Mouse (Mus musculus) spleen, adult 12 weeks (tissue): ENCODE data around the gene Olfr782.
"Not testable (repeated sequence)": the region's sequence is repeated elsewhere in the genome, so short reads cannot be mapped to it uniquely, and the experiment has no call there.

Source experiments
- DNase-seq: peaks from one replicate; pipeline ENCODE4 v3.0.0; 2022; ENCODE audit warnings: low spot score

Gene Olfr782

DNA sequence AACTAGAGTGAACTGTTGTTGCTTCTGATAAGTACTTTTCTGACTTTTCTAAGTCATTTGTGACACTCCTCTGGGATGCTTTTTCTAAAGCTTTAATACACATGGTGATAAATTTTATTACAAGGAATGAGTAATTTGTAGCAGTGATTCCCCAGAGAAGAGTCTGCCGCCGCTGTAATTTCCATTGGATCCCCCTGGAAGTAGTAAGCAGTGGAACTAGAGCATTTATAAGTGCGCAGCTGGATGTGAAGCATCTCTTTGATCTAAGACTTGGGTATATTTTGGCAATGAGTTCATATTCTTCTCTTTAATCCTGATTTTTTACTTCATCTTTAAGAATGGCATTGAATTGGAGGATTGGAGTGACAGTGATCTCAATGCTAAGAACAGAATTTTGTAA is at the start of gene Olfr782:
Gene Olfr782 (plus strand): TSS at position 301 of the 400 bp plus-strand sequence.
- DNase-seq: no peak

DNA sequence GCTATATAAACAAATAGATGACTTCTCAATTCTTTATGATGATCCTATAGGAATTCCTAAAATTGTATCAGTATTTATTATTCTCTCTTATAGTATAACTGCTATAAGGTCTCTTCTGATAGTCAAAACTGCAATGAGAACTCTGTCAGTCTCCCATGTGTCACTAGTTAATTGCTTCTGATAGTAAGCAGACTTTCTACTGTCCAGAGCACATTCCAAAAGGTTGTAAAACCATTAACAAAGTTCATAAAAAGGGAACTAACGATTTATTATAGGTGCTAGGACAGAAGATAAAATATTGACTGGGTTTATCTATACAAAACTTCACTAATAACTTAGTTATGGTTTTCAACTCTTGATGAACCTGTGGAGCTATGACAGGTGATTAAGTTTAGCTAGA is 35.7 kb upstream of the Olfr782 start:
- not testable (repeated sequence) for DNase-seq

DNA sequence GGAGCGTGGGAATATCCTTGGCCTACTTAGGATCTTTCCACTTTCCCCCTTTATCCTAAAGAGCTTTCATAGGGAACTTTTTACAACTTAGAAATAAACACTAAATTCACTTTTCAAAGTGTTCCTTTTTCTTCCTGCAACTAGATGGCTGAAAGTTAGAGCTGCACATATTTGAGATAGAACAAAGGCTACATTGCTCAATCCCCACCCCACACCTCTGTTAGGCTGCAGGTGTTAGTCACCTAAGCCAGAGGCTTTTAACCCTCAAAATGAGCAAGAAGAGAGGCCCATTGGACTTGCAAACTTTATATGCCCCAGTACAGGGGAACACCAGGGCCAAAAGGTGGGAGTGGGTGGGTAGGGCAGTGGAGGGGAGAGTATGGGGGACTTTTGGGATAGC is 35.1 kb upstream of the Olfr782 start:
- not testable (repeated sequence) for DNase-seq

DNA sequence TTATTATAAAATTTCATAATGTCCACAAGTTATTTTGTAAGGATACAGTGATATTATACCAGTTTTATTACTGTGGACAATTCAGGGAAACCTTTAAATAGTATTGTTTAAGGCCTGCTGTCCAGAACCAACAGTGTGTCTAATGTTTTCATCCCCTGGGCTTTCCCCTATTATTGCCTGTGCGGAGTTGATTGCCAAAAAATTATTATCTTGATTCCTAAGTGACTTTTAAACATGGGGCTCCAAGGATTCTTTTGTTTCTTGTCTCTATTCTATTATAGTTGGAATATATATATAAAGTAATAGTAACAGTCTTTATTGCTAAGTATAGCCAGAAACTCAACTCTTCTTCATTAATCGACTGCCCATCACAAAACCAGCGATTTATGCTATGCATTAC is 30.8 kb upstream of the Olfr782 start, which contains the start of gene Olfr780:
Gene Olfr780 (plus strand): TSS at position 301 of the 400 bp plus-strand sequence.
- no peak for DNase-seq

DNA sequence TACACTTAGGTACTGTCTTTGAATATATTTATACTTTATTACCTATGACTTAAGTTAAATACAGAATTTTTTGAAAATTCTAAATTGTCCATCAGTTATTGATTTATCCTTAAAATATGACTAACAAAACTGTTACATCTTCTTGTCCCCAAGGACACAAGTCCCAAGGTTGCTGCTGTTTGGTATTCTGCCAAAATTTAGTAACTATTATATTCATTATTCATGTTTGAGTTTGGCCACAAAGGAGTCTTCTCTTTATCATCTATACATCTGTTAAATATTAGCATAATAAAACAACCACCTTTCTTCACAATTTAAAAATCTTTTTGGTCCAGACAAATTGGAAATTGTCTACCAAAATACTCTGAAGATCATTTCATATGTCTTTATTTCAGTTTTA is 20.1 kb upstream of the Olfr782 start, which contains the start of gene Olfr781:
Gene Olfr781 (plus strand): TSS at position 301 of the 400 bp plus-strand sequence.
- no peak for DNase-seq

DNA sequence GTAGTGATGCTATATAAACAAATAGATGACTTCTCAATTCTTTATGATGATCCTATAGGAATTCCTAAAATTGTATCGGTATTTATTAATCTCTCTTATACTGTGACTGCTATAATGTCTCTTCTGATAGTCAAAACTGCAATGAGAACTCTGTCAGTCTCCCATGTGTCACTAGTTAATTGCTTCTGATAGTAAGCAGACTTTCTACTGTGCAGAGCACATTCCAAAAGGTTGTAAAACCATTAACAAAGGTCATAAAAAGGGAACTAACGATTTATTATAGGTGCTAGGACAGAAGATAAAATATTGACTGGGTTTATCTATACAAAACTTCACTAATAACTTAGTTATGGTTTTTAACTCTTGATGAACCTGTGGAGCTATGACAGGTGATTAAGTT is 3.8 kb downstream of the Olfr782 start:
- DNase-seq: not testable (repeated sequence)

DNA sequence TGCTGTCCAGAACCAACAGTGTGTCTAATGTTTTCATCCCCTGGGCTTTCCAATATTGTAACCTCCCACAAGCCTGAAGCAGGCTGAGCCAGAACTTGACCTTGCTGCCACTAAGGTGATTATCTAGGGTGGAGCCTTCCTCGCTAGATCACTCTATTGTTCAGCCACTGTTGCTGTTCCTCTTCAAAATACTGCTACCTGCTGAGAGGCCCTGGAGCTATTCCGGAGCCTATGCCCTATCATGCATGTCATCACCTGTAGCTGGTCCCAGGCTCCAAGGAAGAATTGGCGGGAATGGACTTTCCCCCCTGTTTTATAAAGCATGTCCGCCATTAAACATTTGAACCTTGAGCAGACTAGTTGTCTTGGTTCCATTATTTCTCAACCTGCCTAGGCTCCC is 7.8 kb downstream of the Olfr782 start:
- not testable (repeated sequence) for DNase-seq

DNA sequence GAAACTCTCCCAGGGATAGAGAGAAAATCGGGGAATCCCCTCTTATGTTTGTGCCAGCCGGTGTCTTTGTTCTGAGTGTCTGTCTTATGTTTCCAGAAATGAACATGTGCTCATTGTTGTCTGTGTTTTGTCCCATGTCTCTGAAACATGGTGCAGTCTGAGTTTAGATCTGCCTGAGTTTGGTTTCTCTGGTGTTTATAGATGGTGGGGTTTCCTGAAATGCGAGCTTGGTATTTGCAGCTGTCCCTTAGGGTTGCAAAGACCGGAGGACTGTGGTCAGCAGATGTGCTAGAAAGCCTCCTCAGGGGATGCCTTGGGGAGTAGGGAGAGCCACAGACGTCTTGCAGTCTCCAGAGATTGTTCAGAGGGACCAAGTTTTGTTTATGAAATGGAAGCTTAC is 8.7 kb downstream of the Olfr782 start:
- DNase-seq: no peak

DNA sequence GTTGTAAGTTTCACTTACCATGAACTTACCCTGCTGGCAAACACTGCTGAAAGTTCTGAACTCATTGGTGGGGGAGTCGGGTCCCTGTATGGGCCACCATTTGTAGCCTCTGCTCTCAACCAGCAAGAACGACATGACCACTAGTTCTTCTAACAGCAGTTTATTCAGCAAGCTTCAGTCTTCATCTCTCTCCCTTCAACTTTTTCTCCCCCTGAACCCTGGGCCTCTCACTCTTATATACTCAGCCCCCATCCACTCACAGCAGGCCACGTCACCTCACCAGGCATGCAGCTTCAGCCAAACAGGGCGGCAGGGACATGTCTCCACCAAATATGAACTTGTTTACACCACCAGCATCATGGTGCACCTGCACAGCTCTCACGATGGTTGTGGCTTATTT is 25.4 kb downstream of the Olfr782 start:
- DNase-seq: not testable (repeated sequence)

DNA sequence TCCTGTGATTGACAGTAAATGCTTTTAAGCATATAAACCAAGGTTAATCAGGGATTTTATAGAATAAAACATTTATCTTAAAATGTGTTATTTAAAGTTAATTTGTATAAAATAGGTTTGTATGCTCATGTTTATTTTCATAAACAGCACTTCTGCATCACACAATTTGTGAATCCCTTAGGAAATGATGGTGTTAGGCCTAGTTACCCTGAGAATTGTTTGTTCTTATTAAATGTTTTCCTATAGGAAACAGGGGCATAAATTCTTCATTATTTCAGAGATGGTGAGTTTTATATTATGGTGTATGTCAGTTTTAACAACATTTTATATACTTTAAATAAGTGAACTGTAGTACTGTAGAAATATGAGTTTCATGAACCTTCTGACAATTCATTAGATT is 35.1 kb downstream of the Olfr782 start, which contains the start of gene Olfr784:
Gene Olfr784 (plus strand): TSS at position 301 of the 400 bp plus-strand sequence.
- DNase-seq: no peak

DNA sequence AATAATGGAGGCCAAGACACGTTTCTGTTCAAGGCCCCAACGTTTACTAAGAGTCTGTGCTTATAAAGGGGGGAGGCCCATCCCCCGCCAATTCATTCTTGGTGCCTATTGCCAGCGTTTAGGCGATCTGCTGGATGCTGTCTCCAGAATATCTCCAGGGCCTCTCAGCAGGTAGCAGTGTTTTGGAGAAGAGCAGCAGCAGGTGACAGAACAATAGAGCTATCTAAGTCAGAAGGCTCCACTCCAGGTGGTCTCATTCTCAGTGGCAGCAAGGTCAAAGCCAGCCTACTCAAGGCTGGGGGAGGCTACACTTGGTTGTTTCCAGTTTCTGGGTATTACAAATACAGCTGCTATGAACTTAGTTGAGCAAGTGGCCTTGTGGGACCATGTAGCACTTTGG is 52.2 kb downstream of the Olfr782 start:
- no peak for DNase-seq
